Mouse (Mus musculus) left cerebral cortex, postnatal 25 days (tissue): ENCODE measurements around the gene Gm13089. TPM values are rescaled to one million over a fixed set of nuclear protein-coding genes. Genes with fewer than 3 reads are reported as not detected.
"Not testable (repeated sequence)": the region's sequence is repeated elsewhere in the genome, so short reads cannot be mapped to it uniquely, and the experiment has no call there.

Source experiments
- DNase-seq, 2 experiments: peaks; one replicate each; pipeline ENCODE4 v3.0.0; 2022; ENCODE audit warnings: low spot score in 2 of 2, mixed read lengths in 1 of 2
- intact Hi-C: fragments of 180-260 bp; cut with DNase I; formaldehyde crosslinking; loops from one replicate; pipeline ENCODE4 v1.15.1; 2025
- total RNA-seq, 2 experiments: library from RNA; stranded (reverse); gene quantifications; 2 replicates each; pipeline ENCODE4 v1.2.3; 2021

The Gm13089 gene
- not detected for total RNA-seq

DNA sequence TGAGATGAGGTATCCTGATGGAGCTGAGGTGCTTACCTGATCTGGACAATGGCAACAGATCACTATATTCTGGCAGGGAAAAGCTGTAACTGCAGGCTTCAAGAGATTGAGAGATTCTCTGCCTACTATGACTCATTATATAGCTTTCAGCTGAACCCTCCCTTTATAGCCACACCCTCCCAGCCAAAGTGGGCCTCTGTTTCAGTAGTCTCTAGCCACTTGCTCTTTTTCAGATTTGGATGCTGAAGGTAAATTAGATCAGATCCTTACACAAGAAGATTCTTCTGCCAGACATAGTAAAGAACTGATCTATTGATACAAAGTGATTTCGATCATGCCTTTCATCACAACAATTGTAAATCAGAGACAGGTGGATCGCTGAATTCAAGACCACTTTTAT is at the start of gene Gm13089:
TSS of gene Gm13089 (minus strand) at position 101 of the 400 bp plus-strand sequence.
- intact Hi-C loops: no loop called here
- no peak for DNase-seq

DNA sequence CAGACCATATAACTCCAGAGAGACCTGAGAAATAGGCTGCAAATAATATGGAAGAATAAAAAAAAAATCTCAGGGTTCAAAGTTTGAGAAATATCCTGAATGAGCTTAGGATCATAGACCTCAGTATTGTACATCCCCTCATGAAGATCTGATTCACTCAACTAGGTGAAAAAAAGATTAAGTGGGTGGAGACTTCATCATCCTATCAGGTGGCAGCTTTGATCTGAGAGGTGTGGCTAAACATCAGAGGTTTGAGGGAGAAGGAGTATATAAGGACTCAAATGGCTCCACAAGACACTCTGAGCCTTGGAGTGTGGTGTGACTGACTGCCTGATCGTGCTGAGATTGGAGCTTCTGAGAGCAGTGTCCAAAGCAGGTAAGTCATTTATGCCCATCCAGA is 16.6 kb upstream of the Gm13089 start, which contains the start of gene Gm13078:
TSS of gene Gm13078 (plus strand) at position 301 of the 400 bp plus-strand sequence.
- intact Hi-C loops: no loop called here
- DNase-seq: no peak

DNA sequence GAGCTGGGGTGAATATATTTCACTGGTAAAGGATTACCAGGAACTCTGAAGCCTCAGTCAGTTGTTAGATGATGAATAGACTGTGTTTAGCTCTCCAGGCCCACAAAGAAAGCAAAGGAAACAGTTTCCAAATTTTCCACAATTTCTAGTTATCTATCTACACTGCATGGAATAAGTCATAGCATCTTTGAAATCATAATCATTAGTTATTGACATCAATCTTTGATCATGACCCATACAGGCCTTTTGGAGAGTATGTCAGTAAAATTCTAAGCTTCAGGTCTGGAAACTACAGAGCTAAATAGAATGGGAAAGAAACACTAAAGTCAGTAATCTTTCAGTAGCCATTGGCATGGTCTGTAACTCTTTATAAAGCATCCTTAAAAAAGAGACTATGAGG is 45.4 kb downstream of the Gm13089 start, which contains the start of gene Gm13088:
TSS of gene Gm13088 (minus strand) at position 101 of the 400 bp plus-strand sequence.
- intact Hi-C loops, DNase-seq: not testable (repeated sequence)

Other genes with a start within 250 kb of the Gm13089 start
- not detected for gene Gm13043, start 191.4 kb downstream of the Gm13089 start, total RNA-seq
- not detected for gene Gm13040, start 166.8 kb downstream of the Gm13089 start, total RNA-seq
- gene BC080695, start 151.0 kb downstream of the Gm13089 start, total RNA-seq: not detected
- gene Gm13057, start 151.0 kb downstream of the Gm13089 start, total RNA-seq: not detected
- not detected for gene Gm13083, start 87.7 kb downstream of the Gm13089 start, total RNA-seq
- not detected for gene Gm13088, start 45.5 kb downstream of the Gm13089 start, total RNA-seq
- gene Gm13078, start 16.7 kb upstream of the Gm13089 start, total RNA-seq: not detected
- gene Gm13023, start 86.6 kb upstream of the Gm13089 start, total RNA-seq: not detected
- gene Gm13084, start 113.4 kb upstream of the Gm13089 start, total RNA-seq: not detected
- gene Gm13103, start 143.8 kb upstream of the Gm13089 start, total RNA-seq: not detected
- not detected for gene Pramef6, start 197.7 kb upstream of the Gm13089 start, total RNA-seq
- not detected for gene Pramef25, start 248.3 kb upstream of the Gm13089 start, total RNA-seq